Mouse (Mus musculus) liver, adult 2 months (tissue): Measurements from ENCODE around the gene Fzd5.

Source experiments
- CTCF ChIP-seq: fragments of 200-500 bp; IDR thresholded peaks from 2 replicates; pipeline ENCODE4 v1.5.1; 2011; ENCODE audit warnings: low read depth, low read length, control low read depth
- POLR2A ChIP-seq: fragments of 200-500 bp; IDR thresholded peaks from 2 replicates; pipeline ENCODE4 v1.6.1; 2011; ENCODE audit warnings: low read length, control low read depth; ENCODE audit not compliant: insufficient read depth; ENCODE audit errors: extremely low read depth

GRCm38 (mm10) chr1:64695156-64695555 is 42.4 kb downstream of the Fzd5 start:
- no peak for TF ChIP-seq CTCF
- no peak for TF ChIP-seq POLR2A
